Mouse (Mus musculus): ENCODE results near the gene Calr4.

The Calr4 gene

GRCm38 (mm10) chr4:109273586-109274240 is 39.4 kb downstream of the Calr4 start:
- no peak for DNase-seq (ENCODE audit: low read depth, low spot score)

GRCm38 (mm10) chr4:109279689-109280458 is 45.6 kb downstream of the Calr4 start, which contains the start of gene Eps15:
Eps15 (plus strand) TSS chr4:109280268.
- peak; percentile 71 for DNase-seq (ENCODE audit: low read depth, low spot score)

GRCm38 (mm10) chr4:109280459-109281160 is 46.3 kb downstream of the Calr4 start:
- DNase-seq (ENCODE audit: low read depth, low spot score), result peak; percentile 16

- no peak for DNase-seq (ENCODE audit: low read depth, low spot score)
These were observed 46.9 kb downstream of the Calr4 start for GRCm38 (mm10) chr4:109281161-109281560.

- DNase-seq (ENCODE audit: low read depth, low spot score), result no peak
These were observed 47.7 kb downstream of the Calr4 start for GRCm38 (mm10) chr4:109281946-109282345.

- no peak for DNase-seq (ENCODE audit: low read depth, low spot score)
These were observed 60.3 kb downstream of the Calr4 start for GRCm38 (mm10) chr4:109294629-109295028.

- DNase-seq (ENCODE audit: low read depth, low spot score), result no peak
These were observed 62.2 kb downstream of the Calr4 start for GRCm38 (mm10) chr4:109296510-109296909.

- no peak for DNase-seq (ENCODE audit: low read depth, low spot score)
These were observed 64.9 kb downstream of the Calr4 start for GRCm38 (mm10) chr4:109299136-109299535.
